Mouse (Mus musculus) urinary bladder, postnatal 0 days (tissue): ENCODE results near the gene Tnfsf15. TPM values are rescaled to one million over a fixed set of nuclear protein-coding genes. Genes with fewer than 3 reads are reported as not detected.

Experiments
- polyA plus RNA-seq: library from polyadenylated mRNA; unstranded; fragments of >200 nt; fragmentation: Nextera tagmentation; extraction: Ambion mirVana; gene quantifications from 2 replicates; pipeline ENCODE4 v1.2.1, GENCODE M21; 2015

Tnfsf15 gene
- 0.13 TPM in 1 of 2 replicates, not detected in the other for polyA plus RNA-seq

GRCm38 (mm10) chr4:63744693-63745171 is at the start of gene Tnfsf15:
Gene Tnfsf15, minus strand, starts transcription at chr4:63745113.

Other genes with a start within 250 kb of the Tnfsf15 start
- gene Whrn, start 249.1 kb downstream of the Tnfsf15 start, polyA plus RNA-seq: 1.4 and 2.4 TPM in 2 replicates
- gene Atp6v1g1, start 200.3 kb downstream of the Tnfsf15 start, polyA plus RNA-seq: 198 and 218 TPM in 2 replicates
- gene Tmem268, start 186.3 kb downstream of the Tnfsf15 start, polyA plus RNA-seq: 8.3 and 8.8 TPM in 2 replicates
- not detected in 2 replicates for gene Gm11213, start 139.9 kb downstream of the Tnfsf15 start, polyA plus RNA-seq
- gene Tex48, start 122.7 kb downstream of the Tnfsf15 start, polyA plus RNA-seq: not detected in 2 replicates
- gene Gm11214, start 81.7 kb downstream of the Tnfsf15 start, polyA plus RNA-seq: not detected in 2 replicates
- gene Tnfsf8, start 116.2 kb upstream of the Tnfsf15 start, polyA plus RNA-seq: 0.07 TPM in 1 of 2 replicates, not detected in the other